Mouse (Mus musculus) hindbrain, embryonic 15.5 days (tissue): ENCODE data around the gene Ccdc121. TPM values are rescaled to one million over a fixed set of nuclear protein-coding genes. Genes with fewer than 3 reads are reported as not detected.
A peak's percentile ranks its signal among the peaks of the same experiment; 100 is the strongest.

ENCODE experiments used
- ATAC-seq: fragments of 200-750 bp; cut with Nextera tagmentation; 2 replicates; pipeline ENCODE4 v1.8.0; 2017; ENCODE audit warnings: low read depth, moderate number of reproducible peaks, moderate TSS enrichment; ENCODE audit not compliant: low FRiP score
- H3K27ac ChIP-seq: fragments of 300-500 bp; sonication (generic); replicated peaks from 2 replicates; pipeline ENCODE4 v1.5.1; 2015; ENCODE audit warnings: mild to moderate bottlenecking, inconsistent platforms
- H3K27me3 ChIP-seq: fragments of 300-500 bp; sonication (generic); 2 replicates; pipeline ENCODE4 v1.6.1; 2015; ENCODE audit warnings: control low read depth, inconsistent platforms
- H3K36me3 ChIP-seq: fragments of 300-500 bp; sonication (generic); 2 replicates; pipeline ENCODE4 v1.6.1; 2015; ENCODE audit warnings: control low read depth, inconsistent platforms
- H3K4me1 ChIP-seq: fragments of 300-500 bp; sonication (generic); replicated peaks from 2 replicates; pipeline ENCODE4 v1.6.1; 2015; ENCODE audit warnings: control low read depth, inconsistent platforms
- H3K4me2 ChIP-seq: fragments of 300-500 bp; sonication (generic); 2 replicates; pipeline ENCODE4 v1.6.1; 2015; ENCODE audit warnings: moderate library complexity, mild to moderate bottlenecking, inconsistent platforms
- H3K4me3 ChIP-seq: fragments of 300-500 bp; sonication (generic); 2 replicates; pipeline ENCODE4 v1.5.1; 2015; ENCODE audit warnings: mild to moderate bottlenecking, inconsistent platforms
- H3K9ac ChIP-seq: fragments of 300-500 bp; sonication (generic); 2 replicates; pipeline ENCODE4 v1.6.1; 2015; ENCODE audit warnings: inconsistent platforms
- H3K9me3 ChIP-seq: fragments of 300-500 bp; sonication (generic); 2 replicates; pipeline ENCODE4 v1.6.1; 2016; ENCODE audit warnings: control low read depth, inconsistent platforms
- WGBS: fragments of 180-500 bp; shearing (Covaris S2); methylation state at CpG from one replicate; pipeline ENCODE4 v1.1.7; 2015; 5-methylcytosine and 5-hydroxymethylcytosine counted together
- polyA plus RNA-seq: library from polyadenylated mRNA; unstranded; fragments of >200 nt; fragmentation: Nextera tagmentation; extraction: Ambion mirVana; gene quantifications from 2 replicates; pipeline ENCODE4 v1.2.1, GENCODE M21; 2015

Gene Ccdc121
- polyA plus RNA-seq = 0.31 TPM in 1 of 2 replicates, not detected in the other

GRCm38 (mm10) chr1:181511307-181511706 is at the start of gene Ccdc121:
Gene Ccdc121 (minus strand): TSS chr1:181511451.
- no peaks in the 10 kb centered on the region for H3K4me1 ChIP-seq
- H3K27ac ChIP-seq = no peak within 1 kb of the TSS
- no peak within 1 kb of the TSS for H3K9ac ChIP-seq
- no peaks in the 10 kb centered on the region for H3K9me3 ChIP-seq
- H3K4me2 ChIP-seq = no peak within 1 kb of the TSS
- WGBS = 70% methylated on average over 4 of the region's 4 CpGs
- no peak for ATAC-seq
- no peaks in the 10 kb centered on the region for H3K36me3 ChIP-seq
- no peaks in the 10 kb centered on the region for H3K27me3 ChIP-seq
- H3K4me3 ChIP-seq = no peak within 1 kb of the TSS

GRCm38 (mm10) chr1:181560325-181560724 is 49.1 kb upstream of the Ccdc121 start:
- Histone ChIP-seq H3K9ac (no peak overlapping the region), H3K4me3 (no peak overlapping the region), H3K9me3 (no peaks in the 10 kb centered on the region), H3K27me3 (no peaks in the 10 kb centered on the region), H3K4me2 (no peak overlapping the region), H3K36me3 (no peaks in the 10 kb centered on the region), H3K4me1 (peaks cover 10% of the 10 kb centered on the region; the same call in 1 of the 2 replicates), H3K27ac (no peak overlapping the region)
- no peak for ATAC-seq
- 86% methylated on average over 6 of the region's 6 CpGs for WGBS

DNA sequence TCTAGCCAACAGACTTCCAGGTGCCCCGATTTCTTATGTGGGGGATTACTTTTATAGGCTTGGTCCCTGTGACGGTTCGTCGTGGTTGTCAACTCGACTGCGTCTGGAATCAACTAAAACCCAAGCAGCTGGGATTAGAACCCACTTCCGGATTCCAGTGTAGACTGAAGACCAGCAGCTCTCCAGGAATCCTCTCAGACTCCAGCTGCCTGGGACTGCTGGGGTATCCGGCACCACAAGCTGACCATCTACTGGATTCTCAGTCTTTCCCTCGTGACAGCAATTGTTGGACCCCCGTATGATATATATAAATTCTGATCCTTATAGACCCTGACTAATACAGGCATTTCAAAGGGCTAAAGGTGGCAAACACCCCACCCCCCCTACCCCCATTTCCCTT is 48.4 kb upstream of the Ccdc121 start:
- H3K27me3 ChIP-seq = no peaks in the 10 kb centered on the region
- no peak for ATAC-seq
- 89% methylated on average over 10 of the region's 10 CpGs for WGBS

GRCm38 (mm10) chr1:181555475-181555874 is 44.2 kb upstream of the Ccdc121 start:
- H3K9me3 ChIP-seq = no peaks in the 10 kb centered on the region
- no peak overlapping the region for H3K4me2 ChIP-seq
- no peak overlapping the region for H3K27ac ChIP-seq
- H3K4me1 ChIP-seq = peaks cover 16% of the 10 kb centered on the region
- H3K9ac ChIP-seq = no peak overlapping the region
- no peaks in the 10 kb centered on the region for H3K27me3 ChIP-seq
- no peak for ATAC-seq
- no peaks in the 10 kb centered on the region for H3K36me3 ChIP-seq
- H3K4me3 ChIP-seq = no peak overlapping the region
- WGBS = 90% methylated on average over 5 of the region's 5 CpGs

More for the DNA sequence above, 48.4 kb upstream of the Ccdc121 start:
- Histone ChIP-seq H3K27ac (no peak overlapping the region), H3K36me3 (no peaks in the 10 kb centered on the region), H3K4me2 (no peak overlapping the region), H3K9ac (no peak overlapping the region), H3K4me3 (no peak overlapping the region), H3K9me3 (no peaks in the 10 kb centered on the region), H3K4me1 (peaks cover 10% of the 10 kb centered on the region; the same call in 1 of the 2 replicates)

- Histone ChIP-seq H3K27me3 (no peaks in the 10 kb centered on the region), H3K4me2 (no peak overlapping the region), H3K4me3 (no peak overlapping the region), H3K27ac (peak overlapping the region; percentile 57), H3K9me3 (no peaks in the 10 kb centered on the region), H3K9ac (no peak overlapping the region), H3K4me1 (peaks cover 16% of the 10 kb centered on the region), H3K36me3 (no peaks in the 10 kb centered on the region)
- WGBS = 32% methylated on average over 10 of the region's 10 CpGs
- peak; percentile 91 for ATAC-seq
These were observed 41.5 kb upstream of the Ccdc121 start for GRCm38 (mm10) chr1:181552533-181553410.

GRCm38 (mm10) chr1:181550826-181551225 is 39.6 kb upstream of the Ccdc121 start:
- Histone ChIP-seq H3K27ac (no peak overlapping the region), H3K4me2 (no peak overlapping the region), H3K36me3 (no peaks in the 10 kb centered on the region), H3K9ac (no peak overlapping the region), H3K4me3 (no peak overlapping the region), H3K4me1 (peaks cover 16% of the 10 kb centered on the region), H3K9me3 (no peaks in the 10 kb centered on the region), H3K27me3 (no peaks in the 10 kb centered on the region)
- ATAC-seq = no peak
- WGBS = 74% methylated on average over 5 of the region's 5 CpGs

- Histone ChIP-seq H3K4me1 (peaks cover 19% of the 10 kb centered on the region), H3K9me3 (no peaks in the 10 kb centered on the region), H3K4me3 (no peak overlapping the region), H3K27ac (no peak overlapping the region), H3K4me2 (no peak overlapping the region), H3K27me3 (no peaks in the 10 kb centered on the region), H3K36me3 (no peaks in the 10 kb centered on the region), H3K9ac (no peak overlapping the region)
- 89% methylated on average over 8 of the region's 8 CpGs for WGBS
- no peak for ATAC-seq
These were observed 38.7 kb upstream of the Ccdc121 start for GRCm38 (mm10) chr1:181549987-181550386.

- Histone ChIP-seq H3K27ac (no peak overlapping the region), H3K4me2 (peak overlapping the region; percentile 51), H3K4me1 (peaks cover 4% of the 10 kb centered on the region; the same call in 1 of the 2 replicates), H3K4me3 (peak overlapping the region; percentile 22; the same call in 1 of the 2 replicates), H3K36me3 (no peaks in the 10 kb centered on the region), H3K27me3 (peaks cover 4% of the 10 kb centered on the region; the same call in 1 of the 2 replicates), H3K9ac (no peak overlapping the region), H3K9me3 (no peaks in the 10 kb centered on the region)
- 25% methylated on average over 23 of the region's 23 CpGs for WGBS
- peak; percentile 89 for ATAC-seq
These were observed 34.0 kb upstream of the Ccdc121 start for GRCm38 (mm10) chr1:181545044-181545772.

GRCm38 (mm10) chr1:181543711-181544383 is 32.6 kb upstream of the Ccdc121 start:
- no peak for ATAC-seq
- WGBS = 77% methylated on average over 5 of the region's 5 CpGs
- Histone ChIP-seq H3K36me3 (no peaks in the 10 kb centered on the region), H3K27me3 (peaks cover 4% of the 10 kb centered on the region; the same call in 1 of the 2 replicates), H3K4me3 (no peak overlapping the region), H3K9me3 (no peaks in the 10 kb centered on the region), H3K27ac (no peak overlapping the region), H3K4me1 (peaks cover 4% of the 10 kb centered on the region; the same call in 1 of the 2 replicates), H3K4me2 (no peak overlapping the region), H3K9ac (no peak overlapping the region)

DNA sequence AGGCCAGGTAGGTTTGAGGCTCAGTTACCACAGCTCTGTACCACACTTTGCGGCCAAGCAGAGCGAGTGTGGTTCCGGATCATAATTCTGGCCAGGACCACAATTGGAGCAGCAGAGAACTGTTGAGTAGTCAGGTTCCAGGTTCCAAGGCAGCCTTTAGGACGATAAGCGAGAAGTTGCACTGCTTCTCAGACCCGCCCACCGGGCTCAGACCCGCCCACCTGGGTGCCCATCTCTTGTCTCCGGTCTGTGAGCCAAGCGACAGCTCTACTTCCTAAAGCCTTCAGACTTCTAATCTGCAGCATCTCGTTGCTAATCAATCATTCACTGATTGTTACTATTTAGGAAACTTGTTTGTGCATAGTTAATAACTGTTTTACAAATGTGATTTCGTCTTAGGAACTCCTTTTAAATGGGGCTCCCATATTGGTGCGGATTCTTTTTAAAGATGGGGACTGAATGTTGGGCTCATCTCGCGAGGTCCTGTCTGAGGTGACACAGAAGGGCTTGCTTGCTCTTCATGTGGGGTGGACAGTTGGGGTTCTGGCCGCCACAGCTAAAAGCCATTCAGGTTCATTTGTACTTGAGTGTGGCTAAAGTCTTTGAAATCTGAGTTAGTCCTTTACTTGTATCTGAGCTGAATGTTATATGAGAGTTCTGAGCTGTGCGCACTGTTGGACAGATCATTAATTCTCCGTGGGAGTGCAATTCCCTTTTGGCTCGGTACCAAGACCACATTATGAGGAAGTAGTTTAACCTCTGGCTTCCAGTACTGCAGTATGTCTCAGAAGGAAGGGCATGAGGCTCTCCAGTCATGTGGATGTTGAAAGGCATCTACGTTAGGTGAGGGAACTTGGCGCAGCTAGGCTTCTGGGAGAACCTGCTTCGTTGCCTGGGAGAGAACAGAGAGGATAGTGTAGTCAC is 28.9 kb upstream of the Ccdc121 start:
- WGBS = 72% methylated on average over 22 of the region's 22 CpGs
- Histone ChIP-seq H3K9me3 (no peaks in the 10 kb centered on the region), H3K27ac (no peak overlapping the region), H3K4me1 (peaks cover 6% of the 10 kb centered on the region; the same call in 1 of the 2 replicates), H3K36me3 (no peaks in the 10 kb centered on the region), H3K4me3 (no peak overlapping the region), H3K27me3 (peaks cover 4% of the 10 kb centered on the region; the same call in 1 of the 2 replicates), H3K4me2 (no peak overlapping the region), H3K9ac (no peak overlapping the region)
- ATAC-seq = no peak
